Mouse (Mus musculus): Measurements from ENCODE around the gene Psmd2.

DNA sequence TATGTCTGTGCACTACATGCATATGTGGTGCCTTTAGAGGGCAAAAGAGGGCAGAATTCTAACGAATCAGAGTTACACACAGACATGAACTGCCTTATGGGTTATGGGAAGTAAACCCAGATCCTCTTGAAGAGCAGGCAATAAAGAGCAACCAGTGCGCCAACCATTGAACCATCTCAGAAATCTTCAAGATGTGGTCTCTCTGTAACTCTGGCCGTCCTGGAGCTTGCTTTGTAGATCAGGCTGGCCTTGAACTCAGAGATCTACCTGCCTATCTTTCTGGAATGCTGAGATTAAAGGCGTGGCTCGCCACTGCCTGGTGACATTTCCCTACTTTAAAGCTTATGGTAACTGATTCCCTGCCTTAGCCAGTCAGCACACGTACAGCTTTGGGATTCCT lies 20.4 kb downstream of the Psmd2 start:
- TF ChIP-seq CTCF (IDR thresholded peaks at IDR 0.05; ENCODE audit: insufficient read depth, low read length) (no peak), POLR2A (IDR thresholded peaks at IDR 0.05; ENCODE audit: borderline replicate concordance, extremely low read depth, low read depth, low read length) (no peak)
